Mouse (Mus musculus) forebrain, embryonic 12.5 days (tissue): ENCODE results near the gene Ppm1a. TPM values are rescaled to one million over a fixed set of nuclear protein-coding genes. Genes with fewer than 3 reads are reported as not detected.

Experiments
- ATAC-seq: fragments of 200-750 bp; cut with Nextera tagmentation; 2 replicates; pipeline ENCODE4 v1.8.0; 2017; ENCODE audit warnings: moderate TSS enrichment; ENCODE audit not compliant: low FRiP score
- H3K27ac ChIP-seq: fragments of 300-500 bp; sonication (generic); 2 replicates; pipeline ENCODE4 v1.5.1; 2016; ENCODE audit warnings: mild to moderate bottlenecking
- H3K27me3 ChIP-seq: fragments of 300-500 bp; sonication (generic); 2 replicates; pipeline ENCODE4 v1.6.1; 2016; ENCODE audit warnings: mild to moderate bottlenecking
- H3K36me3 ChIP-seq: fragments of 300-500 bp; sonication (generic); replicated peaks from 2 replicates; pipeline ENCODE4 v1.6.1; 2016; ENCODE audit warnings: mild to moderate bottlenecking
- H3K4me1 ChIP-seq: fragments of 300-500 bp; sonication (generic); 2 replicates; pipeline ENCODE4 v1.6.1; 2016
- H3K4me2 ChIP-seq: fragments of 300-500 bp; sonication (generic); 2 replicates; pipeline ENCODE4 v1.6.1; 2016; ENCODE audit warnings: mild to moderate bottlenecking, moderate library complexity
- H3K4me3 ChIP-seq: fragments of 300-500 bp; sonication (generic); replicated peaks from 2 replicates; pipeline ENCODE4 v1.5.1; 2016; ENCODE audit warnings: mild to moderate bottlenecking
- H3K9ac ChIP-seq: fragments of 300-500 bp; sonication (generic); 2 replicates; pipeline ENCODE4 v1.6.1; 2016; ENCODE audit warnings: mild to moderate bottlenecking
- H3K9me3 ChIP-seq: fragments of 300-500 bp; sonication (generic); 2 replicates; pipeline ENCODE4 v1.6.1; 2016
- WGBS: fragments of 180-500 bp; shearing (Covaris S2); methylation state at CpG from one replicate; pipeline ENCODE4 v1.1.7; 2016; 5-methylcytosine and 5-hydroxymethylcytosine counted together
- polyA plus RNA-seq: library from polyadenylated mRNA; unstranded; fragments of >200 nt; fragmentation: Nextera tagmentation; extraction: Ambion mirVana; gene quantifications from 2 replicates; pipeline ENCODE4 v1.2.1, GENCODE M21; 2016

Gene Ppm1a
- polyA plus RNA-seq, 1 experiment from 2014 or later, result 80.9 TPM

GRCm38 (mm10) chr12:72745486-72745885, 11.8 kb upstream of the Ppm1a start:
- Histone ChIP-seq H3K9me3 (no peaks in the 10 kb centered on the region), H3K4me1 (peaks cover 5% of the 10 kb centered on the region), H3K27ac (no peak overlapping the region), H3K36me3 (no peaks in the 10 kb centered on the region), H3K4me2 (no peak overlapping the region), H3K27me3 (no peaks in the 10 kb centered on the region), H3K9ac (no peak overlapping the region), H3K4me3 (no peak overlapping the region)
- 51% methylated on average over 14 of the region's 14 CpGs for WGBS
- no peak for ATAC-seq

GRCm38 (mm10) chr12:72748341-72748740, 8.9 kb upstream of the Ppm1a start:
- Histone ChIP-seq H3K4me3 (no peak overlapping the region), H3K27me3 (no peaks in the 10 kb centered on the region), H3K27ac (no peak overlapping the region), H3K4me2 (no peak overlapping the region), H3K9me3 (no peaks in the 10 kb centered on the region), H3K4me1 (peaks cover 5% of the 10 kb centered on the region), H3K9ac (no peak overlapping the region), H3K36me3 (no peaks in the 10 kb centered on the region)
- WGBS, result 83% methylated on average over 4 of the region's 4 CpGs
- no peak for ATAC-seq

GRCm38 (mm10) chr12:72748841-72749240, 8.4 kb upstream of the Ppm1a start:
- 81% methylated on average over 4 of the region's 4 CpGs for WGBS
- H3K4me2 ChIP-seq, result no peak overlapping the region
- no peak overlapping the region for H3K4me3 ChIP-seq
- H3K27me3 ChIP-seq, result no peaks in the 10 kb centered on the region
- ATAC-seq, result no peak
- H3K36me3 ChIP-seq, result no peaks in the 10 kb centered on the region
- no peak overlapping the region for H3K9ac ChIP-seq
- no peak overlapping the region for H3K27ac ChIP-seq
- peaks cover 5% of the 10 kb centered on the region for H3K4me1 ChIP-seq
- no peaks in the 10 kb centered on the region for H3K9me3 ChIP-seq

GRCm38 (mm10) chr12:72749500-72749899, 7.8 kb upstream of the Ppm1a start:
- Histone ChIP-seq H3K9ac (no peak overlapping the region), H3K27ac (no peak overlapping the region), H3K4me3 (no peak overlapping the region), H3K9me3 (no peaks in the 10 kb centered on the region), H3K36me3 (no peaks in the 10 kb centered on the region), H3K4me2 (no peak overlapping the region), H3K27me3 (no peaks in the 10 kb centered on the region), H3K4me1 (peaks cover 5% of the 10 kb centered on the region)
- WGBS, result 89% methylated on average over 2 of the region's 2 CpGs
- no peak for ATAC-seq

GRCm38 (mm10) chr12:72750016-72750415, 7.2 kb upstream of the Ppm1a start:
- Histone ChIP-seq H3K36me3 (no peaks in the 10 kb centered on the region), H3K4me2 (no peak overlapping the region), H3K9ac (no peak overlapping the region), H3K27ac (no peak overlapping the region), H3K27me3 (no peaks in the 10 kb centered on the region), H3K4me3 (no peak overlapping the region), H3K9me3 (no peaks in the 10 kb centered on the region), H3K4me1 (peaks cover 5% of the 10 kb centered on the region)
- 89% methylated on average over 5 of the region's 5 CpGs for WGBS
- ATAC-seq, result no peak

GRCm38 (mm10) chr12:72750606-72751005, 6.6 kb upstream of the Ppm1a start:
- Histone ChIP-seq H3K9me3 (no peaks in the 10 kb centered on the region), H3K27ac (no peak overlapping the region), H3K4me2 (no peak overlapping the region), H3K9ac (no peak overlapping the region), H3K4me1 (peaks cover under 1% of the 10 kb centered on the region), H3K27me3 (no peaks in the 10 kb centered on the region), H3K4me3 (no peak overlapping the region), H3K36me3 (no peaks in the 10 kb centered on the region)
- WGBS, result 88% methylated on average over 2 of the region's 2 CpGs
- no peak for ATAC-seq

GRCm38 (mm10) chr12:72757596-72757995, 341 bp downstream of the Ppm1a start:
- no peaks in the 10 kb centered on the region for H3K9me3 ChIP-seq
- no peak for ATAC-seq
- no peaks in the 10 kb centered on the region for H3K27me3 ChIP-seq
- H3K4me3 ChIP-seq, result no peak overlapping the region
- no peak overlapping the region for H3K4me2 ChIP-seq
- 21% methylated on average over 1 of the region's 1 CpGs for WGBS
- H3K36me3 ChIP-seq, result no peaks in the 10 kb centered on the region
- no peak overlapping the region for H3K27ac ChIP-seq
- no peak overlapping the region for H3K9ac ChIP-seq
- H3K4me1 ChIP-seq, result peaks cover 19% of the 10 kb centered on the region

GRCm38 (mm10) chr12:72759956-72760355, 2.7 kb downstream of the Ppm1a start:
- no peak for ATAC-seq
- Histone ChIP-seq H3K4me1 (peaks cover 32% of the 10 kb centered on the region), H3K9me3 (no peaks in the 10 kb centered on the region), H3K36me3 (no peaks in the 10 kb centered on the region), H3K4me2 (peak overlapping the region; percentile 64), H3K4me3 (peak overlapping the region; percentile 95), H3K27me3 (no peaks in the 10 kb centered on the region), H3K27ac (0 out of 2 replicates have a peak overlapping the region, but pooled peaks have one; percentile 36), H3K9ac (peak overlapping the region; percentile 21; the same call in 1 of the 2 replicates)
- 12% methylated on average over 7 of the region's 7 CpGs for WGBS

GRCm38 (mm10) chr12:72760376-72761229, 3.3 kb downstream of the Ppm1a start:
- peak overlapping the region; percentile 99 for H3K9ac ChIP-seq
- no peaks in the 10 kb centered on the region for H3K27me3 ChIP-seq
- H3K27ac ChIP-seq, result peak overlapping the region; percentile 98
- peak overlapping the region; percentile 64 for H3K4me2 ChIP-seq
- no peaks in the 10 kb centered on the region for H3K9me3 ChIP-seq
- no peaks in the 10 kb centered on the region for H3K36me3 ChIP-seq
- under 1% methylated on average over 77 of the region's 78 CpGs for WGBS
- ATAC-seq, result peak; percentile 95
- H3K4me3 ChIP-seq, result peak overlapping the region; percentile 95
- H3K4me1 ChIP-seq, result peaks cover 32% of the 10 kb centered on the region

GRCm38 (mm10) chr12:72761230-72761648, 4.0 kb downstream of the Ppm1a start:
- H3K9ac ChIP-seq, result peak overlapping the region; percentile 99
- peak overlapping the region; percentile 68 for H3K4me2 ChIP-seq
- no peaks in the 10 kb centered on the region for H3K9me3 ChIP-seq
- peaks cover 32% of the 10 kb centered on the region for H3K4me1 ChIP-seq
- peak; percentile 80; the same call in 1 of the 2 replicates for ATAC-seq
- H3K27me3 ChIP-seq, result no peaks in the 10 kb centered on the region
- peak overlapping the region; percentile 95 for H3K4me3 ChIP-seq
- 0% methylated on average over 25 of the region's 71 CpGs for WGBS
- no peaks in the 10 kb centered on the region for H3K36me3 ChIP-seq
- peak overlapping the region; percentile 98 for H3K27ac ChIP-seq

GRCm38 (mm10) chr12:72761649-72762261, 4.5 kb downstream of the Ppm1a start:
- under 1% methylated on average over 34 of the region's 43 CpGs for WGBS
- Histone ChIP-seq H3K4me2 (peak overlapping the region; percentile 68), H3K36me3 (no peaks in the 10 kb centered on the region), H3K27ac (peak overlapping the region; percentile 98), H3K27me3 (no peaks in the 10 kb centered on the region), H3K9me3 (no peaks in the 10 kb centered on the region), H3K4me1 (peaks cover 30% of the 10 kb centered on the region), H3K9ac (peak overlapping the region; percentile 99), H3K4me3 (peak overlapping the region; percentile 95)
- peak; percentile 60 for ATAC-seq

GRCm38 (mm10) chr12:72762502-72762901, 5.2 kb downstream of the Ppm1a start:
- ATAC-seq, result no peak
- no peaks in the 10 kb centered on the region for H3K9me3 ChIP-seq
- no peak overlapping the region for H3K27ac ChIP-seq
- peaks cover 23% of the 10 kb centered on the region for H3K4me1 ChIP-seq
- H3K4me3 ChIP-seq, result peak overlapping the region; percentile 95
- H3K36me3 ChIP-seq, result no peaks in the 10 kb centered on the region
- peak overlapping the region; percentile 99 for H3K9ac ChIP-seq
- no peaks in the 10 kb centered on the region for H3K27me3 ChIP-seq
- WGBS, result 48% methylated on average over 1 of the region's 1 CpGs
- H3K4me2 ChIP-seq, result peak overlapping the region; percentile 68
